Mouse (Mus musculus) myocyte (in vitro differentiated cells): ENCODE measurements at regions not wholly inside any gene's neighbourhood (a gene's known extent, or its start where the extent isn't known, plus 50 kb on each side); places are given as distances from the start of the nearest gene placed in this dataset.

Source experiments
- H3K27me3 ChIP-seq: one replicate; pipeline ENCODE4 v1.6.1; 2011; ENCODE audit not compliant: control insufficient read depth, insufficient read depth, insufficient read length
- H3K36me3 ChIP-seq: one replicate; pipeline ENCODE4 v1.6.1; 2011; ENCODE audit not compliant: control insufficient read depth, insufficient read depth
- H3K4me2 ChIP-seq: one replicate; pipeline ENCODE4 v1.6.1; 2011; ENCODE audit warnings: low read depth, control low read depth
- H3K4me3 ChIP-seq: one replicate; pipeline ENCODE4 v1.5.1; 2011; ENCODE audit warnings: mild to moderate bottlenecking, control low read depth, moderate library complexity
- H3K79me2 ChIP-seq: one replicate; pipeline ENCODE4 v1.6.1; 2011; ENCODE audit not compliant: control insufficient read depth, insufficient read depth
- H3ac ChIP-seq: one replicate; pipeline ENCODE4 v1.6.1; 2011; ENCODE audit not compliant: control insufficient read depth, insufficient read length
- CEBPB ChIP-seq: IDR thresholded peaks from 2 replicates; pipeline ENCODE4 v1.6.1; 2011; ENCODE audit warnings: mild to moderate bottlenecking, moderate library complexity; ENCODE audit not compliant: poor library complexity, insufficient read depth, severe bottlenecking
- E2F4 ChIP-seq: IDR thresholded peaks from one replicate; pipeline ENCODE4 v1.6.1; 2011; ENCODE audit warnings: mild to moderate bottlenecking, control low read depth, moderate library complexity; ENCODE audit not compliant: insufficient read depth
- MAX ChIP-seq: IDR thresholded peaks from one replicate; pipeline ENCODE4 v1.6.1; 2011; ENCODE audit warnings: low read depth, mild to moderate bottlenecking, control low read depth
- MYOD1 ChIP-seq, 3 experiments: IDR thresholded peaks; one replicate each; pipeline ENCODE4 v1.6.1; 2011; ENCODE audit warnings: control low read depth in 2 of 3, low read depth in 2 of 3, mild to moderate bottlenecking in 2 of 3, moderate library complexity in 1 of 3; ENCODE audit not compliant: insufficient read length in 2 of 3, control insufficient read depth in 1 of 3
- MYOG ChIP-seq, 3 experiments: IDR thresholded peaks; one replicate each; pipeline ENCODE4 v1.6.1; 2011; ENCODE audit warnings: control low read depth in 2 of 3, low read depth in 2 of 3, mild to moderate bottlenecking in 2 of 3; ENCODE audit not compliant: insufficient read length in 2 of 3, control insufficient read depth in 1 of 3, insufficient read depth in 1 of 3
- POLR2A ChIP-seq: IDR thresholded peaks from one replicate; pipeline ENCODE4 v1.6.1; 2011; ENCODE audit warnings: low read depth, mild to moderate bottlenecking, control low read depth, moderate library complexity; ENCODE audit not compliant: insufficient read length
- POLR2AphosphoS2 ChIP-seq: IDR thresholded peaks from one replicate; pipeline ENCODE4 v1.6.1; 2011; ENCODE audit warnings: low read depth, control low read depth; ENCODE audit not compliant: insufficient read length
- REST ChIP-seq: IDR thresholded peaks from one replicate; pipeline ENCODE4 v1.6.1; 2011; ENCODE audit warnings: mild to moderate bottlenecking, control low read depth, moderate library complexity; ENCODE audit not compliant: insufficient read depth, insufficient read length
- SRF ChIP-seq: IDR thresholded peaks from one replicate; pipeline ENCODE4 v1.6.1; 2011; ENCODE audit warnings: low read depth; ENCODE audit not compliant: control insufficient read depth, insufficient read length
- TCF12 ChIP-seq: IDR thresholded peaks from one replicate; pipeline ENCODE4 v1.6.1; 2011; ENCODE audit warnings: mild to moderate bottlenecking, control low read depth; ENCODE audit not compliant: poor library complexity, insufficient read depth, severe bottlenecking
- TCF3 ChIP-seq: IDR thresholded peaks from one replicate; pipeline ENCODE4 v1.6.1; 2011; ENCODE audit warnings: low read depth, control low read depth; ENCODE audit not compliant: insufficient read length
- USF1 ChIP-seq: IDR thresholded peaks from one replicate; pipeline ENCODE4 v1.6.1; 2011; ENCODE audit warnings: low read depth, mild to moderate bottlenecking, control low read depth, moderate library complexity

GRCm38 (mm10) chr9:43504270-43504932 is 193.8 kb downstream of the Trim29 start:
- Histone ChIP-seq H3ac (no peak overlapping the region), H3K4me3 (no peak overlapping the region), H3K36me3 (no peaks in the 10 kb centered on the region), H3K27me3 (peaks cover 5% of the 10 kb centered on the region), H3K79me2 (no peaks in the 10 kb centered on the region), H3K4me2 (no peak overlapping the region)
- TF ChIP-seq MAX (no peak), REST (no peak), E2F4 (no peak), MYOD1 (IDR thresholded peaks at IDR 0.05; ENCODE audit: control insufficient read depth in 1 of 3, insufficient read length in 2 of 3, low read depth in 2 of 3) (no peak), POLR2AphosphoS2 (no peak), MYOG (IDR thresholded peaks at IDR 0.05; ENCODE audit: control insufficient read depth in 1 of 3, insufficient read depth in 1 of 3, insufficient read length in 2 of 3, low read depth in 2 of 3) (no peak), SRF (no peak), POLR2A (no peak), USF1 (no peak), TCF12 (no peak), CEBPB (no peak), TCF3 (no peak)

GRCm38 (mm10) chr9:43505856-43506255 is 195.2 kb downstream of the Trim29 start:
- TF ChIP-seq MYOD1 (IDR thresholded peaks at IDR 0.05; ENCODE audit: control insufficient read depth in 1 of 3, insufficient read length in 2 of 3, low read depth in 2 of 3) (no peak), MYOG (IDR thresholded peaks at IDR 0.05; ENCODE audit: control insufficient read depth in 1 of 3, insufficient read depth in 1 of 3, insufficient read length in 2 of 3, low read depth in 2 of 3) (no peak)
- no peak overlapping the region for H3K4me2 ChIP-seq
- H3K79me2 ChIP-seq, result no peaks in the 10 kb centered on the region
- H3ac ChIP-seq, result no peak overlapping the region
- no peak overlapping the region for H3K4me3 ChIP-seq
- no peaks in the 10 kb centered on the region for H3K36me3 ChIP-seq
- H3K27me3 ChIP-seq, result peaks cover 5% of the 10 kb centered on the region

GRCm38 (mm10) chr9:43506276-43506675 is 195.6 kb downstream of the Trim29 start:
- H3K27me3 ChIP-seq, result peaks cover 5% of the 10 kb centered on the region
- no peak for TF ChIP-seq POLR2AphosphoS2
- TF ChIP-seq MYOD1 (IDR thresholded peaks at IDR 0.05; ENCODE audit: control insufficient read depth in 1 of 3, insufficient read length in 2 of 3, low read depth in 2 of 3), result no peak
- no peak for TF ChIP-seq MAX
- TF ChIP-seq CEBPB, result no peak
- TF ChIP-seq REST, result no peak
- no peak for TF ChIP-seq MYOG (IDR thresholded peaks at IDR 0.05; ENCODE audit: control insufficient read depth in 1 of 3, insufficient read depth in 1 of 3, insufficient read length in 2 of 3, low read depth in 2 of 3)
- TF ChIP-seq POLR2A, result no peak
- TF ChIP-seq TCF3, result no peak
- TF ChIP-seq TCF12, result no peak
- TF ChIP-seq SRF, result no peak
- no peak for TF ChIP-seq E2F4
- no peak for TF ChIP-seq USF1
- H3K36me3 ChIP-seq, result no peaks in the 10 kb centered on the region
- H3K79me2 ChIP-seq, result no peaks in the 10 kb centered on the region
- no peak overlapping the region for H3K4me2 ChIP-seq
- no peak overlapping the region for H3ac ChIP-seq
- no peak overlapping the region for H3K4me3 ChIP-seq

- TF ChIP-seq MYOG (IDR thresholded peaks at IDR 0.05; ENCODE audit: control insufficient read depth in 1 of 3, insufficient read depth in 1 of 3, insufficient read length in 2 of 3, low read depth in 2 of 3) (no peak), REST (no peak), SRF (no peak), CEBPB (no peak), POLR2AphosphoS2 (no peak), MYOD1 (IDR thresholded peaks at IDR 0.05; ENCODE audit: control insufficient read depth in 1 of 3, insufficient read length in 2 of 3, low read depth in 2 of 3) (no peak), MAX (no peak), POLR2A (no peak), TCF3 (no peak), E2F4 (no peak), TCF12 (no peak)
- Histone ChIP-seq H3K79me2 (no peaks in the 10 kb centered on the region), H3ac (no peak overlapping the region), H3K4me2 (no peak overlapping the region), H3K4me3 (no peak overlapping the region), H3K27me3 (peaks cover 9% of the 10 kb centered on the region), H3K36me3 (no peaks in the 10 kb centered on the region)
Measured at GRCm38 (mm10) chr9:43512806-43513205, 202.2 kb downstream of the Trim29 start.
